10 mouse cellular contexts compared by ENCODE assay signal in the genomic region with DNA sequence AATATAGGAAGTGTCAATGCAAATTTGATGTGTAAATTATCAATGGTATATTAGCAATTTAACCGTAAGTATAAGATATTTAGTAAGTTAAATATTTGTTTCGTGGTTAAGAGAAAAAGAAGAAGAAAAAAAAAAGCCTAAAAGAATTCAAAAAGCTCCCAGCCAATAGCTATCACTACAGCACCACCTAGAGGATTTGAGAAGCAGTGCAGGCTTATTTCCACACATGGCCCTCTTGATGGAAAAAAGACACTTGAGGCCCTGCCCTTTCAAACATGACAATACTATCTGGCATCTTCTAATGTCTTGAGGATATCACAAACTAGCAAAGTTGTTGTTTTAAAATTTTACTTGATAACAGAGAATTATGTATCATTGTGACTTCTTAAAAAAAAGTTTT. TPM values are rescaled to one million over a fixed set of nuclear protein-coding genes. Genes with fewer than 3 reads are reported as not detected.
DNase-seq lines count a peak whose midpoint lies in the region; ATAC-seq and TF ChIP-seq lines count a peak whose summit lies in the region.
"Had no signal": no experiment of that assay in that cellular context is flagged by ENCODE, and none has a peak within 500 bp of the region (broad histone marks: within the 10 kb centered on the region; RNA-seq: fewer than 3 reads in every experiment).

No protein-coding gene starts in this region.

- H3K9me3 ChIP-seq in hindbrain, embryonic 11.5 days (ENCODE audit: control insufficient read depth, low read length), result no peaks in the 10 kb centered on the region
- H3K9me3 ChIP-seq in hindbrain, embryonic 10.5 days, result no peaks in the 10 kb centered on the region
- H3K9me3 ChIP-seq in stomach, postnatal 0 days (ENCODE audit: control insufficient read depth, low read length), result no peaks in the 10 kb centered on the region
- H3K9me3 ChIP-seq: neural tube, embryonic 12.5 days had no signal

- TF ChIP-seq CTCF in brain, embryonic 14.5 days (IDR thresholded peaks at IDR 0.05; ENCODE audit: borderline replicate concordance, extremely low read depth, insufficient read depth, insufficient read length), result peak; percentile 74
- TF ChIP-seq CTCF in stomach, postnatal 0 days (IDR thresholded peaks at IDR 0.05; ENCODE audit: low read depth), result peak; percentile 85

- no peak for TF ChIP-seq POLR2A in brain, embryonic 14.5 days (IDR thresholded peaks at IDR 0.05; ENCODE audit: borderline replicate concordance, extremely low read depth, insufficient read depth, insufficient read length, poor library complexity, severe bottlenecking)

- no peak overlapping the region for H3K9ac ChIP-seq in hindbrain, embryonic 11.5 days (ENCODE audit: low read depth, low read length)
- no peak overlapping the region for H3K9ac ChIP-seq in stomach, postnatal 0 days (ENCODE audit: low read length)
- H3K9ac ChIP-seq: neural tube, embryonic 12.5 days had no signal

- no peaks in the 10 kb centered on the region for H3K36me3 ChIP-seq in hindbrain, embryonic 11.5 days (ENCODE audit: control insufficient read depth, insufficient read depth, low read length)
- no peaks in the 10 kb centered on the region for H3K36me3 ChIP-seq in hindbrain, embryonic 10.5 days
- H3K36me3 ChIP-seq in stomach, postnatal 0 days (ENCODE audit: control insufficient read depth, insufficient read depth, low read length), result no peaks in the 10 kb centered on the region
- H3K36me3 ChIP-seq: neural tube, embryonic 12.5 days had no signal

- 35% methylated on average over 2 of the region's 2 CpGs for WGBS in hindbrain, embryonic 11.5 days
- 38% methylated on average over 2 of the region's 2 CpGs for whole genome bisulfite sequencing in hindbrain, embryonic 10.5 days
- 7% methylated on average over 2 of the region's 2 CpGs for WGBS in stomach, postnatal 0 days

- H3K4me2 ChIP-seq in hindbrain, embryonic 11.5 days (replicated peaks; ENCODE audit: low read depth, low read length), result no peak overlapping the region
- no peak overlapping the region for H3K4me2 ChIP-seq in stomach, postnatal 0 days (replicated peaks; ENCODE audit: low read depth)
- H3K4me2 ChIP-seq: neural tube, embryonic 12.5 days had no signal

- no peak for TF ChIP-seq EP300 in stomach, postnatal 0 days (optimal IDR thresholded peaks at IDR 0.05)

- peak; percentile 66 for DNase-seq in hindbrain, embryonic 11.5 days (ENCODE audit: low spot score)
- no peak for DNase-seq in hindbrain, embryonic 10.5 days (ENCODE audit: low spot score)
- DNase-seq in B cell, adult 2 months, result peak; percentile 43 to 58
- peak; percentile 72 for DNase-seq in brain, embryonic 14.5 days (ENCODE audit: low read depth)
- peak; percentile 61 for DNase-seq in induced T-regulatory cell, adult 2 months (ENCODE audit: low read depth)
- no peak for DNase-seq in stomach, postnatal 0 days (ENCODE audit: low spot score)
- no peak for DNase-seq in gastrocnemius, postnatal 4 days (ENCODE audit: low spot score in 2 of 2)

- no peak for ATAC-seq in hindbrain, embryonic 11.5 days (ENCODE audit: low FRiP score)
- ATAC-seq in stomach, postnatal 0 days (ENCODE audit: low FRiP score, low TSS enrichment), result no peak
- no peak for ATAC-seq in erythroblast, adult 5-6 weeks (replicated peaks; ENCODE audit: low FRiP score, poor library complexity, severe bottlenecking)

- no peak overlapping the region for H3K4me3 ChIP-seq in hindbrain, embryonic 11.5 days (ENCODE audit: low read depth, low read length)
- H3K4me3 ChIP-seq in hindbrain, embryonic 10.5 days, result no peak overlapping the region
- no peak overlapping the region for H3K4me3 ChIP-seq in stomach, postnatal 0 days (ENCODE audit: low read depth, low read length)
- H3K4me3 ChIP-seq: neural tube, embryonic 12.5 days had no signal

- no peak overlapping the region for H3K27ac ChIP-seq in hindbrain, embryonic 11.5 days (ENCODE audit: low read depth, low read length)
- H3K27ac ChIP-seq in hindbrain, embryonic 10.5 days, result no peak overlapping the region
- H3K27ac ChIP-seq in stomach, postnatal 0 days (replicated peaks), result no peak overlapping the region
- H3K27ac ChIP-seq: neural tube, embryonic 12.5 days had no signal

- no peaks in the 10 kb centered on the region for H3K4me1 ChIP-seq in hindbrain, embryonic 11.5 days (replicated peaks; ENCODE audit: control insufficient read depth, insufficient read depth, low read length)
- no peaks in the 10 kb centered on the region for H3K4me1 ChIP-seq in hindbrain, embryonic 10.5 days (replicated peaks)
- H3K4me1 ChIP-seq in stomach, postnatal 0 days (replicated peaks; ENCODE audit: control insufficient read depth, insufficient read depth), result no peaks in the 10 kb centered on the region
- H3K4me1 ChIP-seq: neural tube, embryonic 12.5 days had no signal

- H3K27me3 ChIP-seq in hindbrain, embryonic 11.5 days (ENCODE audit: control insufficient read depth, insufficient read depth, low read length), result no peaks in the 10 kb centered on the region
- H3K27me3 ChIP-seq in hindbrain, embryonic 10.5 days (ENCODE audit: insufficient read depth, poor library complexity, severe bottlenecking), result peaks cover 6% of the 10 kb centered on the region
- H3K27me3 ChIP-seq in stomach, postnatal 0 days (ENCODE audit: control insufficient read depth, insufficient read depth, low read length), result no peaks in the 10 kb centered on the region
- H3K27me3 ChIP-seq: neural tube, embryonic 12.5 days had no signal

RNA-seq across cellular contexts. Expression of gene Dynlrb2, which starts 20.7 kb away (rescaled TPM):
- 19.1 and 22.2 TPM in 2 replicates for polyA plus RNA-seq in hindbrain, embryonic 11.5 days (2014; fragmentation: Nextera tagmentation; extraction: Ambion mirVana)
- polyA plus RNA-seq in hindbrain, embryonic 10.5 days (2016; fragmentation: Nextera tagmentation; extraction: Ambion mirVana), result 9.7 and 30.5 TPM in 2 replicates
- polyA plus RNA-seq in brain, embryonic 14.5 days (2012; rRNA removed), result 10.9 and 12.9 TPM in 2 replicates
- 0.47 and 0.56 TPM in 2 replicates for polyA plus RNA-seq in stomach, postnatal 0 days (2015; fragmentation: Nextera tagmentation; extraction: Ambion mirVana)
- not detected in 2 replicates for total RNA-seq in erythroblast, adult 5-6 weeks (2015; ENCODE audit: low replicate concordance)
- not detected in 2 replicates for total RNA-seq in erythroblast, adult 5-6 weeks (2017; ENCODE audit: low replicate concordance)
- total RNA-seq in gastrocnemius, postnatal 4 days (2021), result not detected
- total RNA-seq: heart, postnatal 14 days had no signal

Comparison
In these comparisons a context has a peak if more than half of its experiments do, and no peak if none do; other contexts are left out.
1. DNase-seq: peak in hindbrain, embryonic 11.5 days (single experiment), B cell, adult 2 months (2 of 2), brain, embryonic 14.5 days (single experiment) and induced T-regulatory cell, adult 2 months (single experiment); none in hindbrain, embryonic 10.5 days (single experiment), stomach, postnatal 0 days (single experiment) and gastrocnemius, postnatal 4 days (0 of 2).